Mouse (Mus musculus): ENCODE measurements at regions not wholly inside any gene's neighbourhood (a gene's known extent, or its start where the extent isn't known, plus 50 kb on each side); places are given as distances from the start of the nearest gene placed in this dataset.
"Not testable (repeated sequence)": the region's sequence is repeated elsewhere in the genome, so short reads cannot be mapped to it uniquely, and the experiment has no call there.

DNA sequence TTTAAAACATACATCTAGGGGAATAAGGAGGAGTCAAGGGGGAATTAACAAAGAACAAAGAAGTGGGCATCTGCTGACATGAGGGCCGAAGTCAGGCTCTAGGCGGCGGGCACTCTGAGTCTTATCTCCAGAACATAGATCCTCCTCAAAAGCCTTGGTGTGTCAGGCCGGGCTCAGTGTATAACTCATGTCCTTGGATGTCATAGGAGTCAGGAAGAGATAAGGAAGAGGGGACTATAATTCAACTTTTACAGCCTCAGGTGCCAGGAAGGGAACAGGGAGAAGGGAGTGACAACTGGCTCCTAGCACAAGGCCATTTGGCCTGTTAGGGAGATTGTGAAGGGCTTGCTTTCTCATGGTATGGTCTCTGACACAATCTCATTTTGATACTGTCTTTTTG, 185.9 kb upstream of the Ube2e2 start:
- DNase-seq: not testable (repeated sequence)

- DNase-seq: peak; percentile 47
Observed at GRCm38 (mm10) chr14:19041984-19042760, 148.1 kb upstream of the Ube2e2 start.

DNA sequence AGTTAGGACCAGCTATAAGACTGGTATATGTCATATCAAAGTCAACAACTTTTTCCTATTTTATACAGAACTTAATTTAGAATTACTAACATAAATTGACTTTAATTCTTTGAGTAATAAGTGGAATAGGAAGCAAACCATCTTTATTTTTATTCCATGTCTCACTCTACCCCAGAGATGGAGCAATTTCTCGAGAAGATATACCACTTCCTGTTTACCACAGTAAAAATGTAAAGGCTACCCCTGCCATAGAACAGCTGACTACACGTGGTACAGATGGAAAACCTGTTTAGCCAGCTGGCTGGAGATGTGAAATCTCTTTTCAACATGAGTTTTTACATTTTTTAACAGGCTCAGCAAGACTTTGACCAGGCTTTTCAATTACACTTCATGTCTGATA, 126.0 kb upstream of the Ube2e2 start:
- no peak for DNase-seq

DNA sequence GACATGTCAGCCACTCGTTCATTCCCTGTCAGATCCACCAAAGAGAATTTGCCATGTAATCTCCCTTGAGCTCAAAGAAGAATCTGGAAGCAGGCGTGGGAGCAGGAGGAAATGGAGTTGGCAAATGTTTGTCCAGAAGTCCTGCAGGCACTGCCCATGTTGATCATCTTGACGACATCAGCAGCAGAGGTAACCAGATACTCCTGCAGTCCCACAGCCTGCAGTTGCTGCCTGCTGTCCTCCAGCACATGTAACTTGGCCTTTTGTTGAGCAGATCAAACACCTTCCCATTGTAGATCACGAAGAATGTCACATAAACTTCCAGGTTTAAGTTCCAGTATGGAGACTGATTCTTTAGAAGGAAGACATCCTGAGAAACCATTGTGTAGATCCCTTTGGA, 121.3 kb upstream of the Ube2e2 start:
- DNase-seq: no peak

GRCm38 (mm10) chr14:19013558-19013957, 119.5 kb upstream of the Ube2e2 start:
- not testable (repeated sequence) for DNase-seq

- no peak for DNase-seq
Observed at GRCm38 (mm10) chr14:18983901-18984300, 89.8 kb upstream of the Ube2e2 start.

GRCm38 (mm10) chr14:18963864-18964263, 69.8 kb upstream of the Ube2e2 start:
- no peak for DNase-seq

DNA sequence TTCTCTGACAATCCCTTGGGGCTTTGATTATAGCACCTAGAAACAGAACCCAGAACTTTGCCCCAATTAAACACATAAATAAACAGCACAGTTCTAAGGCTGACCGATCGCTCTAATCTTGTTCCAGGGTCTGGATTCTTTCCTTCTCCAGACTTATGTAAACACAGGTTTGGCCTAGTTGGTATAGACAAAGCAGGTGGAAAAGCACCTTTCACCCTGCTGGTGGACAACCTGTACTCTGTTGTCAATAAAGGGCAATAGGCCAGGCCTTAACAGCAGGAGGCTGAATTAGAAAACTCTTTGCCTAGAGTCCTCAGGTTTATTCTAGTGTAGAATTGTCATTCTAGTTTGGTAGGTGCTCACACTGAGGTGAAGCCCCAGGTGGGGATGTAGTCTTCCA, 69.2 kb upstream of the Ube2e2 start:
- no peak for DNase-seq

Data from lung, postnatal 14 days (tissue).